Mouse (Mus musculus) hindbrain, embryonic 11.5 days (tissue): ENCODE measurements at regions not wholly inside any gene's neighbourhood (a gene's known extent, or its start where the extent isn't known, plus 50 kb on each side); places are given as distances from the start of the nearest gene placed in this dataset.

Experiments
- ATAC-seq: fragments of 200-750 bp; cut with Nextera tagmentation; 2 replicates; pipeline ENCODE4 v1.8.0; 2017; ENCODE audit warnings: mild to moderate bottlenecking, moderate TSS enrichment, moderate library complexity; ENCODE audit not compliant: low FRiP score
- DNase-seq: peaks from one replicate; pipeline ENCODE4 v3.0.0-alpha.2; 2015; ENCODE audit warnings: low spot score
- H3K27ac ChIP-seq: fragments of 300-500 bp; sonication (generic); 2 replicates; pipeline ENCODE4 v1.5.1; 2014; ENCODE audit warnings: mild to moderate bottlenecking, low read depth, low read length
- H3K27me3 ChIP-seq: fragments of 300-500 bp; sonication (generic); 2 replicates; pipeline ENCODE4 v1.6.1; 2014; ENCODE audit warnings: mild to moderate bottlenecking, low read length, moderate library complexity, mixed read lengths; ENCODE audit not compliant: control insufficient read depth, insufficient read depth
- H3K36me3 ChIP-seq: fragments of 300-500 bp; sonication (generic); 2 replicates; pipeline ENCODE4 v1.6.1; 2014; ENCODE audit warnings: mild to moderate bottlenecking, low read length, moderate library complexity, mixed read lengths; ENCODE audit not compliant: control insufficient read depth, insufficient read depth
- H3K4me1 ChIP-seq: fragments of 300-500 bp; sonication (generic); replicated peaks from 2 replicates; pipeline ENCODE4 v1.6.1; 2014; ENCODE audit warnings: low read length, mixed read lengths; ENCODE audit not compliant: control insufficient read depth, insufficient read depth
- H3K4me2 ChIP-seq: fragments of 300-500 bp; sonication (generic); replicated peaks from 2 replicates; pipeline ENCODE4 v1.6.1; 2014; ENCODE audit warnings: mild to moderate bottlenecking, low read depth, low read length
- H3K4me3 ChIP-seq: fragments of 300-500 bp; sonication (generic); 2 replicates; pipeline ENCODE4 v1.5.1; 2014; ENCODE audit warnings: low read depth, low read length
- H3K9ac ChIP-seq: fragments of 300-500 bp; sonication (generic); 2 replicates; pipeline ENCODE4 v1.6.1; 2014; ENCODE audit warnings: low read depth, low read length
- H3K9me3 ChIP-seq: fragments of 300-500 bp; sonication (generic); 2 replicates; pipeline ENCODE4 v1.6.1; 2016; ENCODE audit warnings: low read length; ENCODE audit not compliant: control insufficient read depth
- WGBS: fragments of 180-500 bp; shearing (Covaris S2); extraction: QIAGEN DNeasy Blood & Tissue Kit; methylation state at CpG from one replicate; pipeline ENCODE4 v1.1.7; 2014; 5-methylcytosine and 5-hydroxymethylcytosine counted together

DNA sequence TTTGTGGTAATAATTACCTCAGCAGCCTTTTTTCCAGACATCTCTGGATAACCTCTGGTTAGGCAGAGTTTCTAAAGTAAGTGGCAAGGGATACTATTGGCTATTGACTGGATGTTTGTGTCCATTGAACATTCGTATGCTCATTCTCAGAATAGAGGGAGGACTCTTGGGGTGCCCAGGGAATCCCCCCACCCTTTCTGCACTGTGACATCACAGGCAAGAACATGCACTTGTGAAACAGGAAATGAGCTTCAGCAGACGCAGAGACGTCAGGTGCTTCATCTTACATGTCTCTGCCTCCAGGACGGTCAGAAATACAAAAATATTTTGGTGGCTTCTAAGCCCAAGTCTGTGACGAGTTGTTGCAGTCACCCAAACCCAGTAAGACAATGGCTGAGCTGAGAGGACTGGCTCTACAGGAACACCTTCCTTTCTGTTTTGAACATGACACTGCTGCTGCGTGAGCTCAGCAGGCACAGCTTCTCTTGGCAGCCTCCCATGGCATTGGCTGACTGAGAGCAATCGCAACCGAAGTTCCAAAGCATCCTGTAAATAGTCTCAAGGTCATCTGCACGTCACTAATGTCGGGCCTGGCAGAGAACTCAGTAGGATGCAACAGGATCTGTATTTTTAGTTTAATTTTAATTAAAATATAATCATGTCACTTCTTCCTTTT lies 904.6 kb downstream of the Slc4a3 start:
- no peaks in the 10 kb centered on the region for H3K4me1 ChIP-seq
- H3K9ac ChIP-seq = no peak overlapping the region
- no peak for ATAC-seq
- DNase-seq = no peak
- no peaks in the 10 kb centered on the region for H3K27me3 ChIP-seq
- H3K4me2 ChIP-seq = no peak overlapping the region
- WGBS = 77% methylated on average over 10 of the region's 10 CpGs
- no peaks in the 10 kb centered on the region for H3K36me3 ChIP-seq
- no peaks in the 10 kb centered on the region for H3K9me3 ChIP-seq
- no peak overlapping the region for H3K4me3 ChIP-seq
- H3K27ac ChIP-seq = no peak overlapping the region

DNA sequence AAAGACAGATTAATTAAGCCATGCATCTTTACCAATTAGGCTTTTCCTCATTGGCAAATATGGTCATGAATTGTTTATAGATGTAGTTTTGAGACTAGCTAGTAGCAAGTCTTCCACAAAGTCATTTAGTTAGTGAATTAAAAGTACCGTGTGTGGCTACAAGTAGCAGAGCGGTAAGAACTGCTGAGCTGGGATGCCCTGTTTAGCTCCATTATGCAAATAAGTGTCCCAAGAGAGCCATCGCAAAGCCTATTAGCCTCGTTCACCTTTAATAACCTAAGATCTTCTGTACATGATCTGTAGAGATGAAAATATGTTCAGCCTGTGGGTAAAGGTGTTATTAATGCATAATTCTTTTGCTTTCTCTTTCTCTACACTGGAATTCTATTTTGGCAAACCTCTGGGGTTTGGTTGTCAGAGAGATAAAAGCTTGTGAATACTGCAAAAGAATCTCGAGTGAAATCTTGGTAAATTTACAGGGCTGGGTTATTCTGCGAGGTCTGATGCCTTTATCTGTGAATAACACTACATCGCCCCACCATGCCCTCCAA lies 907.2 kb downstream of the Slc4a3 start:
- Histone ChIP-seq H3K36me3 (no peaks in the 10 kb centered on the region), H3K4me1 (no peaks in the 10 kb centered on the region), H3K27me3 (no peaks in the 10 kb centered on the region), H3K9ac (no peak overlapping the region), H3K4me3 (no peak overlapping the region), H3K27ac (no peak overlapping the region), H3K9me3 (no peaks in the 10 kb centered on the region), H3K4me2 (no peak overlapping the region)
- ATAC-seq (no peak), DNase-seq (no peak)
- WGBS = 83% methylated on average over 7 of the region's 7 CpGs

DNA sequence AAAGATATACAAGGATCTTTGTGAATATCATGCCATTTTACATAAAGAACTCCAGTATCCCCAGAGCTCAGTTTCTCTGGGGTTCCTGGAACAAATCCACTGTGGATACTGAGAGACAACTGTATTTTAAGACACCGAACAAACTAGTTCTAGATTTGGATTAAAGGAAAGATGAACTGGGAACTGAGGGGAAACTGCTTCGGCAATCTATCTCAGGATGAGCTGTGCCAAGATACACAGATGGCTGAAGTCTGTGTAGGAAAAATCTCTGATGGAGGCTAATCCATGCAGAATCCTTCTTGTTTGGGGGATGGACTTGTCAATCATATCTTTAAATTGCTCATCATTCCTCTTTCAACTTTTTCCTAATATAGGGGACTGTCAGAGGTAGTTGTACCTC lies 920.5 kb downstream of the Slc4a3 start:
- no peaks in the 10 kb centered on the region for H3K36me3 ChIP-seq
- H3K9me3 ChIP-seq = no peaks in the 10 kb centered on the region
- H3K4me2 ChIP-seq = no peak overlapping the region
- H3K4me3 ChIP-seq = no peak overlapping the region
- H3K4me1 ChIP-seq = no peaks in the 10 kb centered on the region
- DNase-seq (no peak), ATAC-seq (no peak)
- H3K9ac ChIP-seq = no peak overlapping the region
- no peak overlapping the region for H3K27ac ChIP-seq
- H3K27me3 ChIP-seq = no peaks in the 10 kb centered on the region
- WGBS = 91% methylated on average over 2 of the region's 2 CpGs

DNA sequence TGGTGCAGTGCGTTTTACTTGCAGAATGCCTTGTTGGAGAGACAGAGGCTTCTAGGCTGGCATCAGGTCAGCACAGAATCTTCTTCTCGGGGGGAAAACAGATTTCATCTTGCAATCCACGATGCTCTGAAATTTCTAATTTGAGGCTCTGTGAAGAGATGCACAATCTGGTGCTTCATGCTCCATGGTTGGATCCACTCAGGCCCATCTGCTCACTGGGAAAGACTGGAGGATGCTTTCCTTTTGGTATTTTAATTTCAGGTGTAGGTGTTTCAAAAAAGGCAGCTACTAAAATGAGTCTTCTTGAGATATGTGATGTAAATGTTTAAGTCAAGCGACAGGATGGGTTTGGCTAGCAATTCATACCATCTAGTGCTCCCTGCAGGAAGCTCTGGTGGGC lies 938.1 kb downstream of the Slc4a3 start:
- ATAC-seq (no peak), DNase-seq (no peak)
- no peak overlapping the region for H3K4me2 ChIP-seq
- H3K9ac ChIP-seq = no peak overlapping the region
- H3K4me3 ChIP-seq = no peak overlapping the region
- WGBS = 92% methylated on average over 4 of the region's 4 CpGs
- no peak overlapping the region for H3K27ac ChIP-seq
- H3K4me1 ChIP-seq = no peaks in the 10 kb centered on the region
- H3K9me3 ChIP-seq = no peaks in the 10 kb centered on the region
- no peaks in the 10 kb centered on the region for H3K27me3 ChIP-seq
- H3K36me3 ChIP-seq = no peaks in the 10 kb centered on the region

DNA sequence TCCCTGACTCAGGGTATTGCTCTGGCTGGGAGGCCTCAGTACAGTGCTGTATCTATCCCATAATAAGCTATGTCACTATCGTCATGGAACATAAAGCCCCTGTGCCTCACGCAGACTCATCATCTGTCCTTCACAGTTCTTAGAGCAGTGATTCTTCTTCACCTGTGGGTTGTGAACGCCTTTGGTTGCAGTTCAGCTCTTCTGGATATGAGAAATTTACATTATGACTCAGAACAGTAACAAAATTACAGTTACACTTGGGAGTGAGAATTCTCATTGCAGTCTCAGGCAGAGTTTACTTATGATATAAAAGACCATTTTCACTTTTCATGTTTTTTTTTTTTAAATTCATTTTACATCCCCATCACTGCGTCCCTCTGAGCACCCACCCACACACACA lies 941.4 kb downstream of the Slc4a3 start:
- Histone ChIP-seq H3K4me1 (no peaks in the 10 kb centered on the region), H3K9me3 (no peaks in the 10 kb centered on the region), H3K4me2 (no peak overlapping the region), H3K4me3 (no peak overlapping the region), H3K27me3 (no peaks in the 10 kb centered on the region), H3K9ac (no peak overlapping the region), H3K36me3 (no peaks in the 10 kb centered on the region), H3K27ac (no peak overlapping the region)
- no peak for ATAC-seq
- DNase-seq = no peak
- 86% methylated on average over 4 of the region's 4 CpGs for WGBS

DNA sequence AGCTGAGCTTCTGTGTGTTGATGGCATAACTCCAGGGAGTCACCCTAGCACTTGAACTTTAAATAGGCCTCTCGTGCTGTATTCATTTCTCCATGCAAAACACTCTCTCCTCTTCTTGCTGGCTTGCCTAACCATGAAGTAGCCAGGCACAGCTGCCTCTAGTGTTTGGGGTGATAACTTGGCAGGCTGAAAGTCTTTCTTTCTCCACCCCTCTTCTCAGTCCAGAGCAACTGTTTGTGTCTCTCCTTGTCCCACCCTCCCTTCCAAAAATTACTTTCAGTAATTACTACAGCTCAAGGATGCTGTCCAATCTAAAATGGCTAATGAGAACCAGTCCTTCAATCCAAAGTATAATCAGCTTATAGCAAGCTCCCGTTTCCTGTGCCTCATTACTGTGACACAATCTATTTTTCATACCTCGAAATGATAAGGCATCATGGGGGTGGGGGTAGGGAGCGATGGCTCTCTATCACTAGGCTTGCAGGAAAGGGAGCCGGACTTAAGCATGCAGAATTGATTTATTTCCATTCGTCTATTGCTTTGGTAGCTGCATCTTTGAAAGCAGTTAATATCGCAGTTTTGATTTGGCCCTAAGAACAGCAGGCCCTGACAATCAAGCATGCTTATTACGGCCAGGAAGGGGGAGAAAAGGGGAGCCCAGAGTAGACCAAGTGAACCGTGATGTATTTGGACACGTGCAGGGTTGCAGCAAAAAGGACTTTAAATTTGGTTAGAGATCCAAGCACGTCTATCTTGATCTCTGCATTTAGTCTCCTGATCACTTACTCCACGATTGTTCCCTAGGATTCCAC lies 943.8 kb downstream of the Slc4a3 start:
- H3K4me3 ChIP-seq = no peak overlapping the region

DNA sequence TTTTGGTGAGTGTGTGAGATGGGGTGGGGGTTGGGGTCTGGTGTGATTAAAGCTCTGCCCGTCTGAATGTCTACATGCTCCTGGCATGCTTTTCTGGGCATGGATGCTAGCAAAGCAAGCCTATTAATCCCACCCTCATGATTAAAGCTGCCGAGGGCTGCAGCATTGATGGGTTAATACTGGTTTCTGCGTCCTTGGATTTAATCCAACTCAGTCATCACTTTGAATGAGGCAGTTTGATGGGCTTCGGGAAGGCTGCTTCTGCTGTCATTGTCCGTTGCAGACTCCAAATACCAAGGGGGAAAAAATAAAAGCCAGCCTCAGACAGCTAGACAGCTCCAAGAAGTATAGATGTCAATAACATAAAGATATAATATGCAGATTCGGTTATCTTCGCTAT lies 944.7 kb downstream of the Slc4a3 start:
- peak; percentile 27; the same call in 1 of the 2 replicates for ATAC-seq
- H3K4me2 ChIP-seq = no peak overlapping the region
- H3K4me3 ChIP-seq = no peak overlapping the region
- WGBS = 55% methylated on average over 7 of the region's 7 CpGs
- no peaks in the 10 kb centered on the region for H3K27me3 ChIP-seq
- no peaks in the 10 kb centered on the region for H3K4me1 ChIP-seq
- H3K36me3 ChIP-seq = no peaks in the 10 kb centered on the region
- no peak overlapping the region for H3K27ac ChIP-seq
- peak; percentile 19 for DNase-seq
- H3K9me3 ChIP-seq = no peaks in the 10 kb centered on the region
- H3K9ac ChIP-seq = no peak overlapping the region

More for the DNA sequence above, 943.8 kb downstream of the Slc4a3 start:
- no peaks in the 10 kb centered on the region for H3K27me3 ChIP-seq
- H3K9me3 ChIP-seq = no peaks in the 10 kb centered on the region
- H3K4me2 ChIP-seq = no peak overlapping the region
- no peak overlapping the region for H3K27ac ChIP-seq
- no peak for ATAC-seq
- H3K4me1 ChIP-seq = no peaks in the 10 kb centered on the region
- H3K36me3 ChIP-seq = no peaks in the 10 kb centered on the region
- WGBS = 66% methylated on average over 12 of the region's 12 CpGs
- DNase-seq = no peak
- H3K9ac ChIP-seq = no peak overlapping the region

DNA sequence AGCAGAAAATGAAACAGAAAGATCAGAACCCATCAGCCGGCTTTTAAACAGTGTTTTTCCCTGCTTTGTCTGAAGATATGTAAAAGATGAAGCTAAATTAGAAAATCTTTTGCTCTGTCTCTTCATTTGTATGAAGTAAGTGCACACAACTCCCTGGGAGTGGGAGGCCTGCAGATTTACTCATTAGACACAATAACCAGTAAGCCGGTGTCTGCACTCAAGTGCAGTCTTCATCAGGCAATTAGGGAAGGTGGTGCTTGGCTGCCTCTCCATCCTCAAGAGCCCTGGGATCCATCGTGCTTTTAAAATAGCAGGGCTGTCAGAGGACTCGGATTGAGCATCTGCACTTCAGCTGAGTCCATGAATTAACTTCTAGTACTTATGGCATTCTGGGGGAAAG lies 945.1 kb downstream of the Slc4a3 start:
- H3K4me1 ChIP-seq = no peaks in the 10 kb centered on the region
- H3K4me2 ChIP-seq = no peak overlapping the region
- H3K27me3 ChIP-seq = no peaks in the 10 kb centered on the region
- peak; percentile 21 for DNase-seq
- H3K9ac ChIP-seq = no peak overlapping the region
- 63% methylated on average over 4 of the region's 4 CpGs for WGBS
- H3K4me3 ChIP-seq = no peak overlapping the region
- H3K9me3 ChIP-seq = no peaks in the 10 kb centered on the region
- H3K27ac ChIP-seq = no peak overlapping the region
- no peak for ATAC-seq
- H3K36me3 ChIP-seq = no peaks in the 10 kb centered on the region

DNA sequence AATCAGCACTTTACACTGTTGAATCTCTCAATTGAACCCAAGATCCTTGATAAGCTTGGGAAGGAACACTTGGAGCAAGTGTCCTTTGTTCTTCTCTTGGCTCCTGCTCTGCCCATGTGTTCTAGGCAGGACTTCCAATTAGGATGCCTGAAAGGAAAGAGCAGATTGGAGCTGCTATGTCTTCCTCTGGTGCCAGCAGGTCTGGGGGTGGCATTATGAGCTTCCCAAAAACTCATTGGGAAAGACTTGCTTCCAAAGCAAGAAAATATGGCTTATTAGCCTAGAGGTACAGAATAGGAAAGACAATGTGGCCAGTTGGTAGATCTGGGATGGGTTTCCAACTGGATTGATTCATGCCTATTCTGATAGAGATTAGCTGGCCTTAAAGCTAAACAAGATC lies 959.1 kb downstream of the Slc4a3 start:
- Histone ChIP-seq H3K4me3 (no peak overlapping the region), H3K9me3 (no peaks in the 10 kb centered on the region), H3K27me3 (no peaks in the 10 kb centered on the region), H3K9ac (no peak overlapping the region), H3K27ac (no peak overlapping the region), H3K4me1 (no peaks in the 10 kb centered on the region), H3K36me3 (no peaks in the 10 kb centered on the region), H3K4me2 (no peak overlapping the region)
- ATAC-seq (no peak), DNase-seq (no peak)
